Mouse (Mus musculus) lung, postnatal 0 days (tissue): ENCODE measurements around the gene Dlg2.

Source experiments
- CTCF ChIP-seq: IDR thresholded peaks from 2 replicates; pipeline ENCODE4 v1.5.1; 2016; ENCODE audit warnings: antibody characterized with exemption, mild to moderate bottlenecking
- EP300 ChIP-seq: IDR thresholded peaks from 2 replicates; pipeline ENCODE4 v1.6.1; 2016; ENCODE audit warnings: antibody characterized with exemption, mild to moderate bottlenecking, control low read depth

GRCm38 (mm10) chr7:91284167-91284566 lies 807.7 kb downstream of the Dlg2 start:
- TF ChIP-seq CTCF, result no peak
- no peak for TF ChIP-seq EP300
